Comparison of ENCODE assay signal across 8 mouse cellular contexts in genomic region chr5:31598579-31598978, GRCm38 (mm10). TPM values are rescaled to one million over a fixed set of nuclear protein-coding genes. Genes with fewer than 3 reads are reported as not detected.
DNase-seq lines count a peak whose midpoint lies in the region; ATAC-seq and TF ChIP-seq lines count a peak whose summit lies in the region.

No protein-coding gene starts in this region.

- 0 out of 2 replicates have a peak, but pooled peaks cover 3% of the 10 kb centered on the region for H3K4me1 ChIP-seq in kidney, adult 2 months (ENCODE audit: control insufficient read depth, insufficient read depth, low read length)
- peaks cover 3% of the 10 kb centered on the region; the same call in 1 of the 2 replicates for H3K4me1 ChIP-seq in lung, postnatal 0 days (ENCODE audit: insufficient read depth, low read depth, low read length)

- no peaks in the 10 kb centered on the region for H3K36me3 ChIP-seq in kidney, adult 2 months (ENCODE audit: control insufficient read depth, insufficient read depth, low read length)
- H3K36me3 ChIP-seq in lung, postnatal 0 days (ENCODE audit: insufficient read depth, low read length), result no peaks in the 10 kb centered on the region

- no peak for ATAC-seq in lung, postnatal 0 days

- H3K9me3 ChIP-seq in lung, postnatal 0 days (ENCODE audit: low read length), result no peaks in the 10 kb centered on the region

- no peak overlapping the region for H3K27ac ChIP-seq in kidney, adult 2 months (ENCODE audit: insufficient read depth, low read depth, low read length)
- H3K27ac ChIP-seq in lung, postnatal 0 days (ENCODE audit: low read length), result 0 out of 2 replicates have a peak overlapping the region, but pooled peaks have one; percentile 32

- peak; percentile 37 for DNase-seq in kidney, adult 2 months
- DNase-seq in kidney, adult 18-20 months, result no peak
- peak; percentile 89 for DNase-seq in 416B (ENCODE audit: low read depth)
- DNase-seq in CD8-positive naive resting alpha-beta T cell, adult 2 months (ENCODE audit: low read depth in 2 of 2, low spot score in 2 of 2), result peak; percentile 25 to 42
- peak; percentile 63 for DNase-seq in brain, adult 2 months (ENCODE audit: low read depth, low spot score)
- peak; percentile 80 for DNase-seq in lung, postnatal 0 days (ENCODE audit: low spot score)
- DNase-seq in neural tube, embryonic 10.5 days (ENCODE audit: extremely low spot score, low spot score), result no peak
- no peak for DNase-seq in urinary bladder, adult 2 months (ENCODE audit: low spot score)

- TF ChIP-seq CTCF in kidney, adult 2 months (conservative IDR thresholded peaks at IDR 0.05; ENCODE audit: insufficient read depth, insufficient read length, low read depth, low read length), result peak; percentile 37; the same call in 1 of the 2 replicates
- TF ChIP-seq CTCF in lung, postnatal 0 days (IDR thresholded peaks at IDR 0.05), result peak; percentile 69

- no peak overlapping the region for H3K9ac ChIP-seq in lung, postnatal 0 days (replicated peaks; ENCODE audit: low read depth)

- no peak for TF ChIP-seq POLR2A in kidney, adult 2 months (IDR thresholded peaks at IDR 0.05; ENCODE audit: low read depth, low read length)

- WGBS in kidney, adult 2 months, result 77% methylated on average over 4 of the region's 4 CpGs
- 67% methylated on average over 4 of the region's 4 CpGs for WGBS in lung, postnatal 0 days

- no peak for TF ChIP-seq EP300 in lung, postnatal 0 days (IDR thresholded peaks at IDR 0.05)

- no peak overlapping the region for H3K4me3 ChIP-seq in kidney, adult 2 months (ENCODE audit: insufficient read depth, low read depth, low read length)
- H3K4me3 ChIP-seq in lung, postnatal 0 days (ENCODE audit: low read depth, low read length), result no peak overlapping the region

- no peaks in the 10 kb centered on the region for H3K27me3 ChIP-seq in kidney, adult 2 months (replicated peaks; ENCODE audit: control insufficient read depth, insufficient read depth, low read length)
- H3K27me3 ChIP-seq in lung, postnatal 0 days (replicated peaks; ENCODE audit: insufficient read depth, low read length), result no peaks in the 10 kb centered on the region

- H3K4me2 ChIP-seq in lung, postnatal 0 days (replicated peaks; ENCODE audit: low read depth, low read length), result no peak overlapping the region

RNA-seq across cellular contexts. Expression of gene Mrpl33, which starts 1.8 kb away (rescaled TPM):
- 24.1 and 34.3 TPM in 2 replicates for polyA plus RNA-seq in kidney, adult 2 months (2012; rRNA removed)
- 307 and 313 TPM in 2 replicates for polyA plus RNA-seq in lung, postnatal 0 days (2015; fragmentation: Nextera tagmentation; extraction: Ambion mirVana)
- polyA plus RNA-seq in urinary bladder, adult 2 months (2012; rRNA removed), result 174 and 196 TPM in 2 replicates

Comparison
In these comparisons a context has a peak if more than half of its experiments do, and no peak if none do; other contexts are left out.
1. DNase-seq: peak in kidney, adult 2 months (single experiment), 416B (single experiment), CD8-positive naive resting alpha-beta T cell, adult 2 months (2 of 2), brain, adult 2 months (single experiment) and lung, postnatal 0 days (single experiment); none in kidney, adult 18-20 months (single experiment), neural tube, embryonic 10.5 days (single experiment) and urinary bladder, adult 2 months (single experiment).